Mouse (Mus musculus): ENCODE results near the gene Arhgdib. TPM values are rescaled to one million over a fixed set of nuclear protein-coding genes. Genes with fewer than 3 reads are reported as not detected.

The Arhgdib gene
- polyA plus RNA-seq, 1 experiment from 2014 or later = 145 TPM

GRCm38 (mm10) chr6:136936361-136936760, 5.3 kb downstream of the Arhgdib start:
- Histone ChIP-seq H3K9me3 (replicated peaks) (no peaks in the 10 kb centered on the region), H3K4me2 (replicated peaks) (no peak overlapping the region), H3K4me3 (replicated peaks) (no peak overlapping the region), H3K36me3 (no peaks in the 10 kb centered on the region; the same call in 1 of the 2 replicates), H3K27me3 (no peaks in the 10 kb centered on the region), H3K4me1 (peaks cover 29% of the 10 kb centered on the region), H3K27ac (replicated peaks) (no peak overlapping the region), H3K9ac (no peak overlapping the region)
- ATAC-seq (ENCODE audit: insufficient number of reproducible peaks, low FRiP score, low TSS enrichment, low read depth) = no peak
- WGBS = 83% methylated on average over 9 of the region's 9 CpGs

- ATAC-seq (ENCODE audit: insufficient number of reproducible peaks, low FRiP score, low TSS enrichment, low read depth) = no peak
- Histone ChIP-seq H3K9me3 (replicated peaks) (no peaks in the 10 kb centered on the region), H3K4me1 (peaks cover 29% of the 10 kb centered on the region), H3K4me3 (replicated peaks) (no peak overlapping the region), H3K4me2 (replicated peaks) (no peak overlapping the region), H3K9ac (no peak overlapping the region), H3K27me3 (no peaks in the 10 kb centered on the region), H3K36me3 (no peaks in the 10 kb centered on the region; the same call in 1 of the 2 replicates), H3K27ac (replicated peaks) (no peak overlapping the region)
- WGBS = 81% methylated on average over 3 of the region's 3 CpGs
These were observed 6.5 kb downstream of the Arhgdib start for GRCm38 (mm10) chr6:136935233-136935632.

- H3K9me3 ChIP-seq (replicated peaks) = no peaks in the 10 kb centered on the region
- no peak for ATAC-seq (ENCODE audit: insufficient number of reproducible peaks, low FRiP score, low TSS enrichment, low read depth)
- WGBS = 65% methylated on average over 7 of the region's 7 CpGs
- H3K27me3 ChIP-seq = no peaks in the 10 kb centered on the region
- H3K27ac ChIP-seq (replicated peaks) = no peak overlapping the region
- no peak overlapping the region for H3K9ac ChIP-seq
- no peak overlapping the region for H3K4me3 ChIP-seq (replicated peaks)
- H3K36me3 ChIP-seq = no peaks in the 10 kb centered on the region; the same call in 1 of the 2 replicates
- H3K4me2 ChIP-seq (replicated peaks) = no peak overlapping the region
- H3K4me1 ChIP-seq = peaks cover 21% of the 10 kb centered on the region
These were observed 7.6 kb downstream of the Arhgdib start for GRCm38 (mm10) chr6:136934068-136934467.

GRCm38 (mm10) chr6:136931246-136931645, 10.5 kb downstream of the Arhgdib start:
- Histone ChIP-seq H3K27me3 (no peaks in the 10 kb centered on the region), H3K4me3 (replicated peaks) (no peak overlapping the region), H3K4me2 (replicated peaks) (no peak overlapping the region), H3K9me3 (replicated peaks) (no peaks in the 10 kb centered on the region), H3K27ac (replicated peaks) (peak overlapping the region; percentile 48), H3K4me1 (peaks cover 18% of the 10 kb centered on the region; the same call in 1 of the 2 replicates), H3K36me3 (no peaks in the 10 kb centered on the region; the same call in 1 of the 2 replicates), H3K9ac (no peak overlapping the region)
- ATAC-seq (ENCODE audit: insufficient number of reproducible peaks, low FRiP score, low TSS enrichment, low read depth) = no peak
- WGBS = 82% methylated on average over 13 of the region's 13 CpGs

GRCm38 (mm10) chr6:136930677-136931076, 11.0 kb downstream of the Arhgdib start:
- H3K27me3 ChIP-seq = no peaks in the 10 kb centered on the region
- 11% methylated on average over 12 of the region's 12 CpGs for WGBS
- peaks cover 18% of the 10 kb centered on the region; the same call in 1 of the 2 replicates for H3K4me1 ChIP-seq
- 0 out of 2 replicates have a peak overlapping the region, but pooled peaks have one; percentile 10 for H3K4me3 ChIP-seq (replicated peaks)
- peak overlapping the region; percentile 31 for H3K4me2 ChIP-seq (replicated peaks)
- peak; percentile 74 for ATAC-seq (ENCODE audit: insufficient number of reproducible peaks, low FRiP score, low TSS enrichment, low read depth)
- no peaks in the 10 kb centered on the region for H3K9me3 ChIP-seq (replicated peaks)
- H3K27ac ChIP-seq (replicated peaks) = peak overlapping the region; percentile 48
- H3K9ac ChIP-seq = no peak overlapping the region
- no peaks in the 10 kb centered on the region; the same call in 1 of the 2 replicates for H3K36me3 ChIP-seq

- no peaks in the 10 kb centered on the region for H3K27me3 ChIP-seq
- no peak for ATAC-seq (ENCODE audit: insufficient number of reproducible peaks, low FRiP score, low TSS enrichment, low read depth)
- H3K36me3 ChIP-seq = no peaks in the 10 kb centered on the region; the same call in 1 of the 2 replicates
- H3K4me1 ChIP-seq = peaks cover 18% of the 10 kb centered on the region; the same call in 1 of the 2 replicates
- H3K4me3 ChIP-seq (replicated peaks) = no peak overlapping the region
- no peak overlapping the region for H3K27ac ChIP-seq (replicated peaks)
- 94% methylated on average over 1 of the region's 1 CpGs for WGBS
- no peaks in the 10 kb centered on the region for H3K9me3 ChIP-seq (replicated peaks)
- H3K9ac ChIP-seq = no peak overlapping the region
- H3K4me2 ChIP-seq (replicated peaks) = no peak overlapping the region
These were observed 14.1 kb downstream of the Arhgdib start for GRCm38 (mm10) chr6:136927626-136928025.

- Histone ChIP-seq H3K9me3 (replicated peaks) (no peaks in the 10 kb centered on the region), H3K9ac (no peak overlapping the region), H3K4me3 (replicated peaks) (no peak overlapping the region), H3K4me1 (peaks cover 11% of the 10 kb centered on the region; the same call in 1 of the 2 replicates), H3K4me2 (replicated peaks) (no peak overlapping the region), H3K36me3 (no peaks in the 10 kb centered on the region; the same call in 1 of the 2 replicates), H3K27me3 (no peaks in the 10 kb centered on the region), H3K27ac (replicated peaks) (no peak overlapping the region)
- ATAC-seq (ENCODE audit: insufficient number of reproducible peaks, low FRiP score, low TSS enrichment, low read depth) = no peak
- 45% methylated on average over 8 of the region's 8 CpGs for WGBS
These were observed 16.6 kb downstream of the Arhgdib start for GRCm38 (mm10) chr6:136925049-136925448.

GRCm38 (mm10) chr6:136923532-136923931, 18.2 kb downstream of the Arhgdib start, which contains the start of gene Pde6h:
Pde6h (plus strand) TSS chr6:136923832.
- WGBS = 92% methylated on average over 8 of the region's 8 CpGs
- Histone ChIP-seq H3K4me3 (replicated peaks) (no peak within 1 kb of the TSS), H3K27me3 (no peaks in the 10 kb centered on the region), H3K4me1 (peaks cover 11% of the 10 kb centered on the region; the same call in 1 of the 2 replicates), H3K27ac (replicated peaks) (no peak within 1 kb of the TSS), H3K36me3 (no peaks in the 10 kb centered on the region; the same call in 1 of the 2 replicates), H3K4me2 (replicated peaks) (no peak within 1 kb of the TSS), H3K9me3 (replicated peaks) (no peaks in the 10 kb centered on the region), H3K9ac (no peak within 1 kb of the TSS)
- ATAC-seq (ENCODE audit: insufficient number of reproducible peaks, low FRiP score, low TSS enrichment, low read depth) = no peak

GRCm38 (mm10) chr6:136922871-136923270, 18.8 kb downstream of the Arhgdib start:
- no peak overlapping the region for H3K9ac ChIP-seq
- peaks cover 13% of the 10 kb centered on the region; the same call in 1 of the 2 replicates for H3K4me1 ChIP-seq
- no peaks in the 10 kb centered on the region; the same call in 1 of the 2 replicates for H3K36me3 ChIP-seq
- ATAC-seq (ENCODE audit: insufficient number of reproducible peaks, low FRiP score, low TSS enrichment, low read depth) = no peak
- H3K4me2 ChIP-seq (replicated peaks) = no peak overlapping the region
- no peak overlapping the region for H3K27ac ChIP-seq (replicated peaks)
- no peak overlapping the region for H3K4me3 ChIP-seq (replicated peaks)
- H3K27me3 ChIP-seq = no peaks in the 10 kb centered on the region
- H3K9me3 ChIP-seq (replicated peaks) = no peaks in the 10 kb centered on the region
- WGBS = 90% methylated on average over 7 of the region's 7 CpGs

- 70% methylated on average over 5 of the region's 5 CpGs for WGBS
- Histone ChIP-seq H3K4me3 (replicated peaks) (no peak within 1 kb of the TSS), H3K4me1 (peaks cover 13% of the 10 kb centered on the region; the same call in 1 of the 2 replicates), H3K4me2 (replicated peaks) (no peak within 1 kb of the TSS), H3K36me3 (no peaks in the 10 kb centered on the region; the same call in 1 of the 2 replicates), H3K9me3 (replicated peaks) (no peaks in the 10 kb centered on the region), H3K27ac (replicated peaks) (0 out of 2 replicates have a peak within 1 kb of the TSS, but pooled peaks have one; percentile 34), H3K9ac (no peak within 1 kb of the TSS), H3K27me3 (no peaks in the 10 kb centered on the region)
- no peak for ATAC-seq (ENCODE audit: insufficient number of reproducible peaks, low FRiP score, low TSS enrichment, low read depth)
These were observed 19.6 kb downstream of the Arhgdib start, which contains the start of gene Erp27 for GRCm38 (mm10) chr6:136922080-136922479. Erp27 (minus strand) TSS chr6:136922180.

GRCm38 (mm10) chr6:136921601-136922000, 20.1 kb downstream of the Arhgdib start:
- no peaks in the 10 kb centered on the region for H3K9me3 ChIP-seq (replicated peaks)
- no peak overlapping the region for H3K4me3 ChIP-seq (replicated peaks)
- H3K27me3 ChIP-seq = no peaks in the 10 kb centered on the region
- peaks cover 13% of the 10 kb centered on the region; the same call in 1 of the 2 replicates for H3K4me1 ChIP-seq
- no peak overlapping the region for H3K27ac ChIP-seq (replicated peaks)
- WGBS = 46% methylated on average over 7 of the region's 7 CpGs
- no peaks in the 10 kb centered on the region; the same call in 1 of the 2 replicates for H3K36me3 ChIP-seq
- no peak overlapping the region for H3K9ac ChIP-seq
- no peak overlapping the region for H3K4me2 ChIP-seq (replicated peaks)
- no peak for ATAC-seq (ENCODE audit: insufficient number of reproducible peaks, low FRiP score, low TSS enrichment, low read depth)
